Mouse (Mus musculus): ENCODE measurements around the gene Pip5k1c.

Gene Pip5k1c

GRCm38 (mm10) chr10:81284189-81284588, 8.6 kb upstream of the Pip5k1c start:
- DNase-seq (ENCODE audit: low spot score): no peak

- DNase-seq (ENCODE audit: low spot score): no peak
These were observed 8.0 kb upstream of the Pip5k1c start for GRCm38 (mm10) chr10:81284719-81285118.

GRCm38 (mm10) chr10:81285694-81286450, 6.9 kb upstream of the Pip5k1c start:
- DNase-seq (ENCODE audit: low spot score): peak; percentile 40

- no peak for DNase-seq (ENCODE audit: low spot score)
These were observed 6.2 kb upstream of the Pip5k1c start for GRCm38 (mm10) chr10:81286586-81286985.

GRCm38 (mm10) chr10:81287513-81288157, 5.1 kb upstream of the Pip5k1c start:
- peak; percentile 45 for DNase-seq (ENCODE audit: low spot score)

GRCm38 (mm10) chr10:81288601-81289000, 4.2 kb upstream of the Pip5k1c start:
- DNase-seq (ENCODE audit: low spot score): no peak

GRCm38 (mm10) chr10:81289278-81289677, 3.5 kb upstream of the Pip5k1c start:
- DNase-seq (ENCODE audit: low spot score): peak; percentile 63

- no peak for DNase-seq (ENCODE audit: low spot score)
These were observed 3.0 kb upstream of the Pip5k1c start for GRCm38 (mm10) chr10:81289811-81290210.

- DNase-seq (ENCODE audit: low spot score): no peak
These were observed 1.9 kb upstream of the Pip5k1c start for GRCm38 (mm10) chr10:81290698-81291460.

- no peak for DNase-seq (ENCODE audit: low spot score)
These were observed 1.2 kb upstream of the Pip5k1c start, which contains the start of gene Tjp3 for GRCm38 (mm10) chr10:81291511-81292104. Gene Tjp3, minus strand, starts transcription at chr10:81291581.

GRCm38 (mm10) chr10:81293334-81294030, 719 bp downstream of the Pip5k1c start:
- DNase-seq (ENCODE audit: low spot score): no peak

GRCm38 (mm10) chr10:81294442-81294841, 1.7 kb downstream of the Pip5k1c start:
- no peak for DNase-seq (ENCODE audit: low spot score)

- DNase-seq (ENCODE audit: low spot score): no peak
These were observed 2.4 kb downstream of the Pip5k1c start for GRCm38 (mm10) chr10:81295185-81295584.

GRCm38 (mm10) chr10:81297246-81297645, 4.5 kb downstream of the Pip5k1c start:
- no peak for DNase-seq (ENCODE audit: low spot score)

- DNase-seq (ENCODE audit: low spot score): no peak
These were observed 5.1 kb downstream of the Pip5k1c start for GRCm38 (mm10) chr10:81297845-81298244.

GRCm38 (mm10) chr10:81298369-81299100, 5.8 kb downstream of the Pip5k1c start:
- DNase-seq (ENCODE audit: low spot score): no peak

GRCm38 (mm10) chr10:81299585-81300351, 7.0 kb downstream of the Pip5k1c start:
- no peak for DNase-seq (ENCODE audit: low spot score)

- no peak for DNase-seq (ENCODE audit: low spot score)
These were observed 7.7 kb downstream of the Pip5k1c start for GRCm38 (mm10) chr10:81300352-81300907.

GRCm38 (mm10) chr10:81301321-81301720, 8.6 kb downstream of the Pip5k1c start:
- no peak for DNase-seq (ENCODE audit: low spot score)

GRCm38 (mm10) chr10:81302288-81302687, 9.5 kb downstream of the Pip5k1c start:
- DNase-seq (ENCODE audit: low spot score): no peak

All from adipocyte (in vitro differentiated cells).